Mouse (Mus musculus): ENCODE measurements around the gene Exoc2.

The Exoc2 gene

DNA sequence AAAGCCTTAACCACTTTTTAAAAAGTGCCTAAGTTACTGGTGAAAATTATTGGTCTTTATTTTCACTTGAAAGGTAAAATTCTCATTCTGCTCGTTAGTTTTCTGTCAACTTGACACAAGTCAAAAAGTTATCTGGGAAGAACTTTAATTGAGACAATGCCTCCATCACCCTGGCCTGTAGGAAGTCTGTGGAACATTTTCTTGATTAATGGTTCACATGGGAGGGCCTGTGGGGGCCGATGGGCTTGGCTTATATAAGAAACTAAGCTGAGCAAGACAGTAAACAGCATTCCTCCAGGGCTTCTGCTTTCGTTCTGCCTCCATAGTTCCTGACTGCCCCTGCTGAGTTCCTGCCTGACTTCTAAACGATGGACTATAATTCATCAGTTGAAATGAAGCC is 81.6 kb downstream of the Exoc2 start:
- DNase-seq (ENCODE audit: low spot score) = no peak

DNA sequence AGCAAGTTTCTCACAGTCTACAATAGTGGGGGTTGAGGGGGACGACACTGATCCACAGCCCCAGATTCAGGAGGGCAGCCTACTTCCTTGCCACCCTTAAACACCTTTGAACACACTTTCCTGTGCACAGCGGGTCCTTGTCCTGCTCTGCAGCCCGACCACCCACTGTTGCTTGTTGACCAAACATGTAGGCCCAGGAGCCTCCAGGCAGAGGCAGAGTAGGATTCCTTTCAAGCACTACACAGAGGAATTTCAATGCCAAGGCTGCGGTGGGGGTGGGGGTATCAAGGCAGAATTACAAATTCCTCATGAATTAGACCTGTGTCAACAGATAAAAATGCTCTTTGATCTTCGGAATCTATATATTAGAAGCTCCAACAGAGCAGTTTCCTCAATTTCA is 82.7 kb downstream of the Exoc2 start:
- DNase-seq (ENCODE audit: low spot score) = peak; percentile 12

DNA sequence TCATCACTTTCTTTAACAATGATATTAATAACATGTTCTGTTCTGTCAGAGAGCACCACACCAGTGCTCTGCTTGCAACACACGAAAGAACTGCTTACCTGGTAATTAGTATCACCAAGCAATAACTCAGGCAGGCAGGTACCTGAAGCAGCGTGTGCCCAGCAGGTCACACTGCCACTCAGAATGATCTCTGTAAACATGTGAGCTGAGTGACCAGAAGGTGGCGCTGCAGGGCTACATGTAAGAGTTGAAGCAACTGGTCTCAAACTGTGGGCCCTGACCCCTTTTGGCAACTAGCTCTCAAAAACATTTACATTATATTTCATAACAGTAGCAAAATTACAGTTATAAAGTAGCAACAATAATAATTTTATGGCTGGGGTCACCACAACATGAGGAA is 85.4 kb downstream of the Exoc2 start:
- peak; percentile 90 for DNase-seq (ENCODE audit: low spot score)

DNA sequence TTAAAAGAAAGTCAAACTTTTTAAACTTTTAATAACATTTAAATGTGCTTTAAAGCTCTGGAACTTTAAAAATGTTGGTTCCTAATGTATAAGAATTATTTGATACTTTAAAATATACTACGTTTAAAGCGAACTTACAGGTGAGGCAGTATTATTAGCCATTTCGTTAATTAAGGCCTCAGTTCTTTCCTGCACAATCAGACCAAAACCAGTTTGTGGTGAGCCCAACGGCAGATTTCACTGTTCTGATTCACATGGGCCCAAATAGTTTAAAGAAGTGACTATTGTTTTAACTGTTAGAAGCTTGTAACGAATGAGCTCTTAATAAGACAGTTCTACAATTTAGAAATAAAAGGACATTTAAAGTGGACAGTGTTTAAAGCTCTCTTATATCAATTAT is 93.6 kb downstream of the Exoc2 start:
- DNase-seq (ENCODE audit: low spot score) = no peak

DNA sequence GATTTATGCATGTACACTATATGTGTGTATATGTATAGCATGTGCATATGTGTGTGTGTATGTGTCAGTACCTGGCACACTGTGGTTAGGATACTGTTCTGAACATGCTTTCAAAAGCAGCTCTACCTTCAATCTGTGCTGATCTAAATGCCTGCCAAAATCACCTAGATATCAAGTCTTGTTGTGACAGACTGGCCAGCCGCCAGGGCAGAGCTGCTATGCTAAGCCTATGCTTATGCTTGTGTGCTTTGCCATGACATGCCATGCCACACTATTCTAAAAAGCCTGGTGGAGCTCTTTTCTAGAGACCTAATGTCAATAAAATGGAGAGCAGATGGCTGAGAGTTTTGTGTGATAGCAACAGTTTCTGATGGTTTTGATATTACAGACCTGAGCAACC is 94.0 kb downstream of the Exoc2 start:
- DNase-seq (ENCODE audit: low spot score) = no peak

DNA sequence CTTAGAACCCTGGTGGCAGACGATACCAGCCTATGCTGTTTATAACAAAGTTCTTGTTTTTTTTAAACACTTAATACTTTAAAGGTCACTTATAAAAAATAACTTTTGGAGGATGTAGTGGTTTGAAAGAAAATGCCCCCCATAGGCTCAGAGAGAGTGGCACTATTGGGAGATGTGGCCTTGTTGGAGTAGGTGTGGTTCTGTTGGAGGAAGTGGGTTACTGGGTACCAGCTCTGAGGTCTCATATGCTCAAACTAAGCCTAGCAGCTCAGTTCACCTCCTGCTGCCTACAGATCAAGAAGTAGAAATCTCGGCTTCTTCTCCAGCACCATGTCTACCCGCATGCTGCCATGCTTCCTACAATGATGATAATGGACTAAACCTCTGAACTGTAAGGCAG is 98.1 kb downstream of the Exoc2 start:
- DNase-seq (ENCODE audit: low spot score) = no peak

DNA sequence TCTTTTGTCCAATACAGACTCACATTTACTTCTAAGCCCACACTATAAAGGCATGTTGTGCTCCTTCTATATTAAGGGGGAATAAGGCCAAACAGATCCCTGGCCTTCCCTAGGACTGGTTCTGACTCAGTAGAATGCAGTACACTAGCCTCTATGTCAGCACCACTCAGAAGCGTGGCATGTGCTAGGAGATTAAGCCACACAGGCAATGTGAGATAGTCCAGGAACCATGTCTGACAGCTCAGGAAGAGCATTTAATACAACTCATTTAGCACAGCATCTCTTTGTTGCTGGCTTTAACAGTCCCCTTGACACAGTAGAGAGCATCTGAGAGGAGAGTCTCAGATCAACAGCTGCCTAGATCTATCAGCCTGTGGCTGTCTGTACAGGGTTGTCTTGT is 100.4 kb downstream of the Exoc2 start:
- no peak for DNase-seq (ENCODE audit: low spot score)

DNA sequence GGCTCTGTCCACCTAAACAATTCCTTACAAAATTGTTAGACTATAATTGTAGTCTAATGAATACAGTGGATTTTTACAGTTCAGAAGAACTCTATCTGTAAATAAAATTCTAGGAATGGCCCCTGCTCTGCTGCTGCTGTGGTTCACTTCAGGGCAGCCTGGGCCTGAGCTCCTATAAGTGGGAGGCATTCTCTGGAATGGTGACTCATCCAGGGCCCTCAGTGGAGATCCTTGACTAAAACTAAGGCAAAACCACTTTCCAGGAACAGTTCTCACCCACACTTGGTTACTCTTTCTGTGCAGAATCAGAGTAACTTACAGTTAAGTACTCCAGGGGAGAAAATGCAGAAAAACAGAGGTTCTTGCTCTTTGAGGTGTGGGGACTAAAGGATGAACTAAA is 108.4 kb downstream of the Exoc2 start:
- DNase-seq (ENCODE audit: low spot score) = no peak

DNA sequence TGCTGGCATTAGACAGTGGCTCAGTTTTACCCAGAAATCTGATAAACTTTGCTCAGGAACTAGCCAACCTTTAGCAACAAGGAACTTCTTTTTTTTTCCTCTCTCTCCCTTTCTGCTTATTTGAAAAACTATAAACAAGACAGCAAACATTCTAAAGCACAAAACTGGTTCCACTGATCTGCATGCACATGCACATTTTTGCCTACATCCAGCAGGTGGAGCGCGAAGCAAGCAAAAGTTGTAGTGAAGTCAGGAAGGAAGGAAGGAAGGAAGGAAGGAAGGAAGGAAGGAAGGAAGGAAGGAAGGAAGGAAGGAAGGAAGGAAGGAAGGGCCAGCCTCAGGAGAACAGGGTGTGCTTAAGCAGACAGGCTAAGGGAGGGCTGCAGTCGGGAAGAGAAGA is 109.9 kb downstream of the Exoc2 start:
- DNase-seq (ENCODE audit: low spot score) = no peak

DNA sequence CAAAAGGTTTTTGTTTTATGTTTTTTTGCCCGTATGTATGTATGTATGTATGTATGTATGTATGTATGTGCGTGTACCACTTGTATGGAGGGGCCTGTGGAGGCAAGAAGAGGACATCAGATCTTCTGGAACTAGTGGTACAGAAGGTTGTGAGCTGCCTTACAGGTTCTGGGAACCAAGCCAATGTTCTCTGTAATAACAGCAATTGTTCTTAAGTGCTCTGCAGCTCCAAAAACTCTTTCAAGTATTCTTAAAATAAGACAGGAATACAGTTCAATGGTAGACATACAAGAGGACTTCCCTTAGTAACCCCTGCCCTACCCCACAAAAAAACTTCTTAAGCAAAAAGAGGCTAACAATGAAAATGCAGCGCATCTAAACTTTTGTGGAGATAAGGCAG is 115.5 kb downstream of the Exoc2 start:
- no peak for DNase-seq (ENCODE audit: low spot score)

DNA sequence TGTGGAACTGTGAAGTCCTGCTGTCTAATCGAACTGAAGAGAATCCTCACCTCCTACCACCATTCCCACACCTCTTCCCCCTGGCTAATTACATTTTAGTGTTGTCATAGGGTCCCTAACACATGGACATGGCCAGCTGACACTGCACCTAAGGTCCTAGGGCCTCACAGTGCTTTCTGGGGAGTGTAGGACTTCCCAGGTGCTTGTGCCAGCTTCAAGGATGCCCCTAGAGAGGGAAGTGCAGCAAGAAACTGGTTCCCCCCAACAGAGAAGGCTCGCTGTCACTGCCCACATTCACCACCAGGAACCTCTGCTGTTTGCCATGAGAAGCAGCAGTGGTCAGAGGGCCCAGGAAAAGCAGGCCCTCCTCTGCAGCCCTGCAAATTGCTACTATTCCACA is 123.2 kb downstream of the Exoc2 start:
- no peak for DNase-seq (ENCODE audit: low spot score)

DNA sequence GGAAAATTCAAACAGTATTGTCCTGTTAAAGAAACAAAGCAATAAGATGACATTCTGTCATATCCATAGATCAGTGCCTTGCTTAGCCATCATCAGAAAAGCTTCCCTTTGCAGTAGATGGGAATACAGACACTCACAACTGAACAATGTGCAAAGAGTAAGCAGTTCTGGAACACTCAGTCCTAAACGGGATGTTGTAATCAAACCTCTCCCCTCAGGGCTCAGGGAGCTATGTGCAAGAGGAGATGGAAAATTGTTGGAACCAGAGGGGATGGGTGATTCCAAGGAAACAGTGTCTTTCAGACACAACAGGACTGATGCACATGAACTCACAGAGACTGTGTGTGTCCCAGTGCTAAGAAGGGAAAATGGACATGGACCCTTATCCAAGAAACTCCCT is 125.9 kb downstream of the Exoc2 start:
- DNase-seq (ENCODE audit: low spot score) = no peak

DNA sequence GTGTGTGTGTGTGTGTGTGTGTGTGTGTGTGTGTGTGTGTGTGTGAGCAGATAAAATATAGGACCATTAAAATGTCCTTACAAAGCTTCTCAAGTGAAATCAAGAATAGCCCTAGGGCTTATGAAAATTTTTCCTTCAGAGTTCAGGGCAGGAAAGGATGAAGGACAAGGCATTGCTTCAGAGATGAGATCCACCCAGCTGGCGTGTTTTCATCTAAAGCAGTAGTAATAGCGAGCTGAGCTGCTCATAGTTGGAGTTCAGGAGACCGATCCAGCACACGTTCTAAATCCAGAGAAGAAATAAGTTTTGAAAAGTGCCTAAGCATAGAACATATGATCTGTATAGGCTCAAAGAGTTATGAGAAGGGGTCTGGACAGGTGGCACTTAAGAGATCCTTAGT is 127.4 kb downstream of the Exoc2 start:
- no peak for DNase-seq (ENCODE audit: low spot score)

DNA sequence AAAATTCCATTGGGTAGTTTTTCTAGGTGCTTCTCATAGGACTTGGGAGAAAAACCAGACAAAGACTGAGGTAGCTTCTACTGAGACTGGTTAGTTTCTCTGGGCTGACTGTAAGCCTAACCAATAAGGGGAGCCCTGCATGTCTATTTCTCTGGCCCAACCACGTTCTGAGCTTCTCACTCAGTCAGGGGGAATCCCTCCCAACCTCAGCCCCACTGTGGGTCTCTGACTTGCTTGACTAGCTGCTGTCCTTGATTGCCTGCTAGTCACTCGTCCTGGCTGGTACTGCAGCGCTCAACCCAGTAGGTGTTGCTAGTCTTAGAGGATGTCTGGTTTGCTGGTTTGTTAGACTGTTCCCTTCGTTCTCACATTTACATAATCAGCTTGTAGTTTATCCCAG is 130.8 kb downstream of the Exoc2 start:
- DNase-seq (ENCODE audit: low spot score) = no peak

DNA sequence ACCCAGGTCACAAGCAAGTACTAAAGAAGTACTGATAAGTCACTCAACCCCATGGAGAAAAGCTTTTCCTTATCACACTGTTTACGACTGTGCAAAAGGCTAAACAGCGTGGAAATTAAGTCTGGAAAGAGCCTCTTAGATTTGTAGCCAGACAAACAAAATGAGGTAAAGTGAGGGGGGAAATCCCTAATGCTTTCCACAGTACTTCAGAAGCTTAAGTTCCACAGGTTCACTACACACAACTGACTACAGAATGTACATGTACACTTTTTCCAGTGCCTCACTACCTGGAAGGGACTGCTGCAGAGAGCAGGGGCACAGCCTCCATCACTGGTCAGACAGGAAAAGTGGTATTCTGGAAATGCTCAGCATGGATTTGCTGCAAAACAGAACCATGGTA is 132.1 kb downstream of the Exoc2 start:
- no peak for DNase-seq (ENCODE audit: low spot score)

DNA sequence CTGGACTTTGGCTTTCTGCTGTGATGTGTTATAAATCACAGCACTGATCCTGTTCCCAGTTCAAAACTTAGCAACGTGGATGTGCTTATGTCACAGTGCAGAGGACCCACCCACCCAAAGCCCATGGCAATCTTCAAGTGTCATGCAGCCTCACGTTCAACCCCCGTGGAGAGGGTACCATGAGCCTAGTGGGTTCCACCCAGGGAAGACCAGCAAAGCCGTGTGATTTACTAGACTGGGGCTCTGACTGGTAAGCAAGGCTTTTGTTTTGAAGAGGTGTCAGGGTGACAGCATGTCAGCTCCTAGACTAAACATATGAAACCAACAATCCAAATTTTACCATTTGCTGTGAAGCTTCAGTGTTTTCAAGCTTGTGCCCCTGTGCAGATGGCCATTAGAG is 132.6 kb downstream of the Exoc2 start:
- no peak for DNase-seq (ENCODE audit: low spot score)

DNA sequence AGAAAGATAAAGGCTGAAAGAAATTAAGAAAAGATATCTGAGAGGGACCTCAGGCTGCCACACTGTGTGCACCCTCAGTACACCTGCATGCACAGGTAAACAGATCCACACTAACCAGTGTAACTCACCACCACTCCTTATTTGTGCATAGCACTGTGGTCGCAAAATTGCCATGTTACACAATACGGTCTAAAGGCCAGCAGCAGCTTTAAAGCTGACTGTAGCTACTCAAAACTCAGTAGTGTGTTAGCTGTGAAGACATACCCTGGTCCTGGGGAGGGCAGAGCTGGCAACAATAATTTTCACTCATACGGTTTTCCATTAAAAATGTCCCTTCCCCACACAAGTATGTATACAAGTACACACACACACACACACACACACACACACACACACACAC is 133.2 kb downstream of the Exoc2 start:
- DNase-seq (ENCODE audit: low spot score) = no peak

DNA sequence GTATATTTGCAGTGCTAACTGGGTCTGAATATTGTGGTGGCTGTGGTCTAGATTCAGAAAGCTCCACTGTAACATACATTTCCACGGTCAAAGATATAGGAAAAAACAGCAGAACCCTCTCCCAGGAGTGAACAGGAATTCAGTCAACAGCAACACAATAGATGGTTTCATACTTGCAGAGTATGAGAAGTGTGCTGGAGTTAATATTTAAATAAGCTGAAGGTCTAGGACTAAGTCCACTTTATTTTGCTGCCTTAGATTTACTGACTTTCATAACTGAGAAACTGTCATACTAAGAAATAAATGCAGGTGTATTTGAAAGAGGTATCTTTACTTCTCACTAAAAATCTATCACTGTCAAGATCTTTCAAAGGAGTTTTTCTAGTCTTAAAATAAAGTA is 137.6 kb downstream of the Exoc2 start:
- DNase-seq (ENCODE audit: low spot score) = no peak

DNA sequence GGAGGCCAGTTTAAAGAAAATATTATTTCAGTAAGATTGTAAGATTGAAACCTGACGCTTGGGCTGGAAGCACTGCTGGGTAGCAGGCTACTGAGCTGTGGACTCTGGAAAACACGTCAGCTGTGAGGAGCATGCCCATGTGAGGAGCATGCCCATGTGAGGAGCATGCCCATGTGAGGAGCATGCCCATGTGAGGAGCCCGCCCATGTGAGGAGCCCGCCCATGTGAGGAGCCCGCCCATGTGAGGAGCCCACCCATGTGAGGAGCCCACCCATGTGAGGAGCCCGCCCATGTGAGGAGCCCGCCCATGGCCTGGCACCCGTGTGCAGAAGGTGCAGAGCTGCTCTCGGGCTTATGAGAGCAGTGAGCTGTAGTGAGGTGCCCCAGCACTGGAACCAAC is 139.0 kb downstream of the Exoc2 start:
- no peak for DNase-seq (ENCODE audit: low spot score)

DNA sequence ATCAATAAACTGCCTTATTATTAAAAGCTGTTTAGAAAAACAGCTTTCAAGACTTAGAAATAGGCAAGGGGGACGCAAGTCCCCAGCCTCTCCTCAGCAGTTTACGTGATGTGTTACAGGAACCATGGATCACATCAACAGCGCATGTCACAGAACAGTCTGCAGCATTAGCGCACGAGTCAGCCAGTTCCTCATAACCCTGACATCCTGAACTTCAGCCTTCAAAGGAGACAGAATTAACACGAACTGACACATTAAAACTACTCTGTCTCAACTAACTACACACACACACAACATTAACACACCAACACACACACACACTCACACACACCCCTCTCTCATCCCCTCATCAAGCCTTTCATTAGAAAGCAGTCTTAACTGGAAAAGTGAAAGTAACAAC is 139.5 kb downstream of the Exoc2 start:
- no peak for DNase-seq (ENCODE audit: low spot score)

DNA sequence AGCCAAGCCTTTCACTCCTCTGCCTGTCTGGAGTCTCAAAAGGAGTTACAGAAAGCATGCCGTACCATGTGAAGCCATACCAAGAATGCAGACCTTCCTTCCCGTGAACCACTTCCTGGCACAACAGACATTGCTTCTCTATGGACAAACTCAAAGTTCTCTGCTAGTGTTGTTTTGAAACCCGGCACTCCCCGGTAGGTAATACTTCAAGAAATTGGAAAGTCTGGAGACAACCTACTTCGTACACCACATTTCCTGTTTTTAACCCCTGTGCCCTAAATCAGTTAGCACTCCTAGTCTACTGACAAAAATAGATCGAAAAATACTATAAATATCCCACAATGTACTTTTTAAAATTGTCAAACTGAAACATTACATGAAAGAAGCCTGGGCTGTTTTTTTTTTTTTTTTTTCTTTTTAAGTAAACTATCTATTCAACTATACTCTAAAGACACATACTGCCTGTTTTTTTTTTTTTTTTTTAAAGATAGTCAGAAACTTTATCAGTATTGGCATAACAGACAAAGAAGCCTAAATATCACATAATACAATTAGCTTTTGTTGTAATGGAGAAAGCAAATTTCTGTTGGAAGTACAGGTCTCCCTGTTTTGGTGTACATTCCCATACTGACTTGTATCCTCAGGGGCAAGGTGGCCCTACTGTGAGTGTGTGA is 140.3 kb downstream of the Exoc2 start:
- no peak for DNase-seq (ENCODE audit: low spot score)

DNA sequence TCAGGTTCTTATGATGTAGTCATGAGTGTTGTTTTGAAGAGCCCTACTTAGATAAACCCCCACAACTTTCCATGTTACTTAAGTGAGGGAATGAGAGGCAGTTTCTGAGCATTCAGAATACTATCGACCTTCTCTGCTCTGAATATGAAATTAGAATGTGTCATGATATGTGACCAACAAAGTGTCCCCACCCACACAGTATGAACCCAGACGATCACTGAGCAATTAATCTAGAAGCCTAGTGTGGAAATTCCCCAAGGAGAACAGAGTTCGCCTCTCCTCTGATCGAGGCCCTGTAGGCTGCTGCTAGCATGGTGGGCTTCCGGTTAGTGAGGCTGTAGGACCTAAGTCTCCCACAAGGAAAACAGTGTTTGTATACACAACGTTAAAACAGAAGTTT is 142.5 kb downstream of the Exoc2 start:
- DNase-seq (ENCODE audit: low spot score) = no peak

DNA sequence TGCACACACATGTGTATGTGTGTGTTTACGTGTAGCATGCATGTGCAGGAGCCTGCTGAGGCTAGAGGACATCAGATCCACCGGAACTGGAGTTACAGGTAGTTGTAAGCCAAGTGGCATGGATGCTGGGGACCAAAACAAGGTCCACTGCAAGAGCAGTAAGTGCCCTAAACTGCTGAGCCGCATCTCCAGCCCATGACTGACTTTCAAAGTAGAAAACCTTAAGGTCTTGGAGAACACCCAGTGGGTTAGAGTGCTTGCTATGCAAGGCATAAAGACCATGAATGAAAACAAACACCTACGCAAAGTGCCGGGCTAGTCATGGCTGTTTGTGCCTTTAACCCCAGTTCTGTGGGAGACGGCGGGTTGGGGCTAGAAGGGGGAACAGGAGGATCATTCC is 147.4 kb downstream of the Exoc2 start:
- no peak for DNase-seq (ENCODE audit: low spot score)

DNA sequence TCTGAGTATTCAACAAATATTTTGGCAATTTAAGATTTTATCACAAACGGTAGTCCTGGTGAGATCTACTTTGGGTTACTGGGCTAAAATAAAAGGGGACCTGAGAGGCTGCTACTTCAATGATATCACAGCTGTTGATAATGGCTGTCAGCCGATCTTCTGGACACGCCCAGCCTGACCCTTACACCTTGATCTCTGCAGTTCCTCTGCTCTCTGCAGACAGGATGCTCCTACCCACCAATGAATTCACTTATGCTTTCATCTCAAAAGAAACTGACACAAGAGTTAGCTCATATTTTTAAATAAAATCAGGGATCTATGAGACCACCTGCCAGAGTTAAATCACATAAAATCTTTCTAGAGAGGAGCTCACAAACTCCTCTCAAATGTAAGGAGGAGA is 149.0 kb downstream of the Exoc2 start:
- no peak for DNase-seq (ENCODE audit: low spot score)

DNA sequence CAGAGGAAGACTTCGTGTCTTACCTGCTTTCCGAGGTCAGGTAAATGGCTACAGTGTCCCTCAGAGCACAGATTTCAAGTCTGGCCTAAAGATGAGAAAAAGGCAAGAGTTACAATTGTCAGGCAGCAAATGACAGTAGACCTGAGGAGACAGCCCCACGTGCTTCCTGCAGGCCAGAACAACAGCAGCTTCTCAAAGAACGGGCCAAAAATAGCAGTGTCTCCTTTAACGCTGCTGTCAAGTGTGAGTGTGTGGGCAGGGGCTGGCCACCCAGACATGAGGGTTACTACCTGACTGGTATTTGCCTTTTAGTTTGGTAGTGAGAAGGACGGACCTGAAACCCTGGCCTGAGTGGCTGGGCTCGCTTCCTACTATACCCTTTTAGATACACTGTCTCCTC is 153.3 kb downstream of the Exoc2 start:
- no peak for DNase-seq (ENCODE audit: low spot score)

All from embryo, embryonic 10.5 days (tissue).